Mouse (Mus musculus) liver, embryonic 14.5 days (tissue): Measurements from ENCODE around the gene Kansl1l.

Experiments used
- CTCF ChIP-seq: IDR thresholded peaks from 2 replicates; pipeline ENCODE4 v1.5.1; 2016; ENCODE audit warnings: antibody characterized with exemption, low read depth, control low read depth
- EP300 ChIP-seq: IDR thresholded peaks from 2 replicates; pipeline ENCODE4 v1.6.1; 2016; ENCODE audit warnings: antibody characterized with exemption, low read depth

DNA sequence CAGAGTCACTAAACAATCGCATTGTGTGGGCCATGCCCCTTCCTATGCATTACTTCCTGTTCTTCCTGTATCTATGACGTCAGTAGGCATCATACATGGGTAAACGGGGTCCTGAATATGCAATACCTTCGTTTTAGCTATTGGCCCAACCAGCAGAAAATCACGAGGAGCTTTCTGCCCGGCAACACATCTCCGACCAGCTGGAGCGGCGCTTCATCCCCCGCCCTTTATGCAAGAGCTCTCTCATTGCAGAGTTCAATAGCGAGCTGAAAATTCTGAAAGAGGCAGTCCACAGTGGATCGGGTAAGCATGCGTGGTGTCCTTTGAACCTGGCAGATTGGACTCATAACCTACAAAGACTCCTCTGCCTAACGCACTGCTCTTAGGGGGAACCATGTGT, 139.4 kb downstream of the Kansl1l start:
- TF ChIP-seq EP300 (no peak), CTCF (no peak)
